Mouse (Mus musculus) thymus, postnatal 25 days (tissue): ENCODE data around the gene Mylip.

Experiments used
- DNase-seq: peaks from one replicate; pipeline ENCODE4 v3.0.0; 2022

The Mylip gene

DNA sequence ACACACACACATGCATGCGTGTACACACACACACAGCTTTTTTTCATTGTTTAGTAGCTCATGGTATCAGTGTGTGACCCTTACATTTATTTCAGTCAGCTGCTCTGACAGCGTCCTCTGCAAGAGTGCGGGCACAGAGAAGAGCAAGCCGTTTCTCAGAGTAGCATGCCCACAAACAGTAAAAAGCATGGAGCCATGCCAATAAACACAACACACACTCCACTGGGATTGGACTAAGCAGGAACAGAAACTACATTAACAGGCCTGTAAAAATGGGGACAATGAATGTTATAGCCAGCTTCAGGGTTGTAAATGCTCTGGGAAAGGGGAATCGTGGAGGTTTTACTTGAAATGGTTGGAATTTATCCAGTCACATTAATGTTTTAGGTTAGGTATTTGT lies 50.7 kb downstream of the Mylip start:
- DNase-seq: no peak

DNA sequence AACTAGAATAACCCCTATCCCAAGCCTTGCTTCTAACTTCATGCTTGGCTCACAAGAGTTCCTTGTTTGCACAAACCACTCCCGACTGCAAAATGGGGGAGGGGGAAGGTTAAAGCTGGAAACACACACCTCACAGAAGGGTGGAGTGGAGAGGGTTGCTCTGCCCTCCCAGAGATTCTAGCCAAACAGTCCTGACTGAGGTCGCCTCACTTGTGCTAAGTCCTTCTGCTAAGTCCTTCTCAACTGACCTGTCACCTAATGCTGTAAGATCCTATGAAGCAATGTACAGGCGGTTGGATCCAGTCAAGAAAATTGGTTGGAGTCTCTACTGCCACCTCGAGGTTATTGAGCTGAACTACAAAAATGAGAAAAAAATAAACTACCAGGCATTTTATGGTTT lies 52.9 kb downstream of the Mylip start:
- peak; percentile 6 for DNase-seq

DNA sequence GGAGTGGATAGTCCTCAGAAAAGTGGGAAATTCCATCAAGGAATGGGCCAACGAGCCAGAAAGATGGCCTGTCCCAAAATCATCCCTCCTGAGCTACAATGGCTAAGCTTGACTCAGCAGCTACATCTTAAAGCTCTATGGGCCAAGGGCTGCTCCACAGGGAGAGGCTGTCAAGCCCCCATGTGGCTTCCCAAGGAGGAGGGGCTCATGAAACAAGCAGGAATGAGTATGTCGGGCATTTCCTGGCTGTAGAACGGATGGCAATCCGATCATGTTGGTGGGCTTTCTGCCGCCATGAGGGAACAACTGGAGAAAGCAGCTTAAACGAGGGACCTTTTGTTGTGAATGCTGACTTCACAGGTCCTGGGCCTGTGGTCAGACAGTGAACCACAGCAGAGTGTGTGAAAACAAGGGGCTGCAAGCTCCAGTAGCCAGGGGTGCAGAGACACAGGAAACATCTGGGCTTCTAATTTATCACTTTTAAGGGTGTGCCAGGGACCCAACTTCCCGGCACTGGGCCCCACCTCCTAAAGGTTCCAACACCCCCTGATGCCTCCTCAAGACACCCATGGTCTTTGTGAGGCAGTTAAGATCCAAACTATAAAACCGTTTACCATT lies 53.5 kb downstream of the Mylip start:
- peak; percentile 24 for DNase-seq

DNA sequence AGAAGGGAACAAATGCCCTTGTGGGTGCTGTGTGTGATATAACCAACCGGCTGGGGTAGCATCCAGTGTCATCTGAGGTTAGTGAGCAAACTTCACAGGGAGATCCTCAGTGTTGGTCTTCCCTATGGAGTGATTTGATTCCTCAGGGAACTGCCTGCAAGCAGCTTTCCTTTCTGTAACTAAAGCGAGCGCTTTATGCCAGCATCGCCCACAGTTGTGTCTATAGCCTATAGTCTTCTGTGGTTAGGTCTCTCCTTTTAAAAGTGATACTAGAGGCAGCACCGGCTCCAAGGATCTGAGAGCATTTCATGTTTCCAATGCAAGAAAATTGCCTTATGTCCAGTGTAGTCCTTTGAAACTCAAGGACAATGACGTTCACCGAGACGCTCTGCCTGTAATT lies 54.7 kb downstream of the Mylip start:
- DNase-seq: no peak

DNA sequence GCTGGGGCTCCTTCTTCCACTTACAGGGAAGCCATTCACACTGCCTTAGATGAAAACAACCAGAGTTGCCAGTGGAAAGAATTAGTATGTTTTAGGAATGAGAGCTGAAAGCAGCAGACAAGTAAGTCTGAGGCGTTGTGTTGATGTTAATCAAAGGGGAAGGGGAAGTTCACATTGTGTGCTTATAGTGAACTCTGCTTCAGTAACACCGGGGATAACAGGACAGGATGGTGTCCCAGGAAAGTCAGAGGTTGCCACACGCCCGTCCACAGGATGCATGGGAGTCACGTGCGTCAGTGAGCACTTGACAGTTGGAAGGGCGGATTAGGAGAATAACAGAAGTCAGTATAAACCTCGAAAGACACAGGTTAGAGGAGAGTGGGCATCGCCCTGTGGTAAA lies 55.1 kb downstream of the Mylip start:
- DNase-seq: no peak

DNA sequence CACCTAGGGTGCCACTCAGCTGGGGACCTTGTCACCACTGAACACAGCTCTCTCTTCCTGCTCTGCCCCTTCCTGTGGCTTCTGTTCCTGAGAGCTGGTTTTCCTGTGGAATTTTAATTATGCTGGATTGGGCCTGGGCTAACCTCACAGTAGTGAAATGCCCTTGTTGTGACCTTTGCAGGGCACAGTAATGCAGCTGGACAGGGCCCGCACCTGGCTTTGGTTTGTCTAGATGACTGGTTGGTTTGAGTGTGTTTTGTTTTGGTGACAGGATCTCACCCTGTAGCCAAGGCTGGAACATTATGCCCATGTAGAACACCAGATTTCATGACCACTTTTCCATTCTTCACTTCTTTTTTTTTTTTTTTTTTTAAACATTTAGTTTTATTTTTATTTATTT lies 57.1 kb downstream of the Mylip start:
- no peak for DNase-seq

DNA sequence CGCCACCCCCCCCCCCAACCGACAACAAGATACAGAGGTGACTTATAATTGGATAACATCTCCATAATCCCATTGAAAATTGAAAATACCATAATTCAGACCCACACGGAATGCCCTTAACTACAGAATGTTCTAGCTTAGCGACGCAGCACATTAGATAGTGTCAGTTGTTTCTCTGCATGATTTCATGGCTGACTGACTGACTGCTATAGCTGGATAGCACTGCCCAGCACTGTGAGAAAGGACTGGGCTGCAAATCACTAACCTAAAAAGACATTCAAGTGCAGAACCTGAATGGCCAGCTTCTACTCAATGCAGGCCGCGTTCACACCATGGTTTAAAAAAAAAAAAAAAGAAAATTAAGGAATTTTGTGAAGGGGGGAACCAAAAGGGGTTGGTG lies 62.9 kb downstream of the Mylip start:
- no peak for DNase-seq

DNA sequence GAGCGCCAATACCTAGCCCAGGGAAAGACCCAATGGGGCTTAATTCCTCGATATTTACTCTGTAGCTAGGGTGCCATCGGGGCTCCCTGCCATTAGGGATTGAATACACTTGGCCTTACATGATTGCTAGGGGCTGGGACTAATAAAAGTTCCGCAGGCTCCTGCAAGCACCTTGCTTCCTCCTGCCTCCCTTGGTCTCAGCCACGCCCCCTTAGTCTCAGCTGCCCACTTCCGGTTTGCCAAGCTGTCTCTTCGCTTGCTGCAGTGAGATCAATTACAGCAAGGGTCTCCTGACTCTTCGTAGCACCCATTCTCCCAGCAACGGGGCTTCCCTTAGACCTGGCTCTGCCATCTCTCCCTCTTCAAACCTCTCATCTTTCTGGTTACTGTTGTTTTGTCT lies 63.5 kb downstream of the Mylip start:
- DNase-seq: peak; percentile 26

DNA sequence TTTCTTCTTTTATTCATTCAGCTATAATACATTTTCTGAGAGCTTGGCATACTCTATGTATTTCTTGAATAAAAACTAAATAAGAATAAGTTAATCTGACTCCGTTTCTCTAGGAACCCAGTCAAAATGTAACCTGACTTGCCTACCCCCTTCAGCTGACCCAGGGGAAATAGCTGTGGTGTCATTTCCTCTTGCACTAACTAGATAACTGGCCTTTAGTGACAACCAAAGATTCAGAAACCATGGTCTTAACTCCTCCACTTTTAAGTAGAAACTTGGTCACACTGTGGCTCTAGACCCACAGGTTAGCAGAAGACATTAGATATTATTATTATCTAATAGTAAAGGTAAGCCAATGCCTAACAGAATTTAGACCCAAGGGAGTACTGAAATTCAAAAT lies 64.5 kb downstream of the Mylip start:
- DNase-seq: no peak

DNA sequence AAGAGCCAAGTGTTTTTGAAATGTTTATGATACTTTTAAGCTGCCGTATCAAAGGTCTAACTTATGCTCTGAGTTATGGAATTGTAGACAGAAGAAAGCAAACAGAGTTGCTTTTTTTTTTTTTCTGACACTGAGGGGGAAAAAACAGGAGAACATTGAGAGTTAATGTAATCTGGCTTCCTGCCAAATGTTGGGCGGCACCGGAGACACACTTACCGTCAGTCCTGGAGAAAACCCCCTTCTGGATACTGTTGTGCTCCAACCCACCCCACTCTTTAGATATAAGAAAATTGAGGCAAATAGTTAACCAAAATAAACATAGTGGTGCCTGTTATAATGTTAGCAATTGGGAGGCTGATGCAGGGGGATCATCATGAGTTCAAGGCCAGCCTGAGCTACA lies 65.1 kb downstream of the Mylip start:
- DNase-seq: no peak

DNA sequence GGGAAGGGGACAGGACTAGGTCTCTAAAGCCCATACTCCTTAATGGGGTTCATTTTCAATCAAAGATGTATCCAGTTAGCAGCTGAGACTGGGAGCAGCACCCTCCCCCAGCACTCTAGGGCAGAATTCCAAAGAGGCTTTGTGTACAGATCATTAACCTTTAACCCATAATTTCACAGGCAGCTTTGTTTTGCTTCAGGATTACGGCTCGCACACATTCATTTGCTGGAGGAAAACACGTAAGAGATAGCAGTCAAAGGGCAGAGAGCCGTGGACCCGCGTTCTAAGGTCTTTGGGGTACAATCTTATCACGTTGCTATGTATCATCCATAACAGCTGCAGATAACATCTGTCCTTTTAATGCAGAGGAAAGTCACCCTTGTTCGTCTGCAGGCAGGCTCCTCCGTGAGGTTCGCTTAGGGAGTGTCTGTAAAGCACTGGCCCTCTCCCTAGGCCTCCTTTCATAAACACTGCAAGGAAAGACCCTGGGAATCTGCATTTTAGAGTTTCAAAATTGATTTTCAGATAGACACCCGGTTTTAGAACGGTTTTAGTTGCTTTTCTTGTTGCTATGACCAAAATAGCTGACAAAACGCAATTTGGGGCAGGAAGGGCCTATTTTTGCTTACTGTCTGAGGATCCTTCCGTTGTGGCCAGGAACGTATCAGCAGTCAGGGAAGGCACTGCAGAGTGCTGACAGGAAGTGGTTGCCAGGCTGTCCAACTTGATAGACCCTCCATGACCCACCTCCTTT lies 65.7 kb downstream of the Mylip start:
- peak; percentile 42 for DNase-seq

DNA sequence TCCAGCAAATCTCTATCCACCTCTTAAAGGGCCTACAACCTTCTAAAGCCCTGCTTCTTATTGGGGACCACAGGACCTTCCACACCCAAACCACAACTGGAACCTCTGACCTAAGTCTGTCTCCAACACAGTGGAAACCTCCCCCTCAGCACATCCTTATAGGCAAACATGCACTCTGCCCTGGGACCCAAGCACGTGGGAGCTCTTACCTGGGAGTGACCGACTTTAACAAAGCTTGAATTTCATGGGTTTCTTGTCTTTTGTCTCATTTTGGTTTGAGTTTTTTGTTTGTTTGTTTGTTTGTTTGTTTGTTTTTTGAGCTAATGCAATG lies 66.3 kb downstream of the Mylip start:
- no peak for DNase-seq

DNA sequence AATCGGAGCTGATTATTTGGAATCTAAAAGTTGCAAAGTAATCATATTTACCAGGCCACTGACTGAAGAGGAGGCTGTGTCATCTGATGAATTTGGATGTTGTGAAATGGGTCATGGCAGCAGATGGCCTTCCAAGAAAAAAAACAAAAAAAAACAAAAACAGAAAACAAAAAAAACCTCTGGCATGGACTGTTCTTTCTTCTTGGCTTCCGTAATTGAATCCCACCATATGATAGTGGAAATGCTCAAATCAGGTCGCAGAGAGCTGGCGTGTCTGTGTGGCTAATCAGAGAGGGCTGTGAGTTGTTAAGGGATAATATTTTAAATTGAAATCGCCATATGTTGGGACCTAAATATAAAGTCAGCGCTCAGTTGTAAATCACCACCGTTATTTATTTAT lies 67.9 kb downstream of the Mylip start:
- no peak for DNase-seq

DNA sequence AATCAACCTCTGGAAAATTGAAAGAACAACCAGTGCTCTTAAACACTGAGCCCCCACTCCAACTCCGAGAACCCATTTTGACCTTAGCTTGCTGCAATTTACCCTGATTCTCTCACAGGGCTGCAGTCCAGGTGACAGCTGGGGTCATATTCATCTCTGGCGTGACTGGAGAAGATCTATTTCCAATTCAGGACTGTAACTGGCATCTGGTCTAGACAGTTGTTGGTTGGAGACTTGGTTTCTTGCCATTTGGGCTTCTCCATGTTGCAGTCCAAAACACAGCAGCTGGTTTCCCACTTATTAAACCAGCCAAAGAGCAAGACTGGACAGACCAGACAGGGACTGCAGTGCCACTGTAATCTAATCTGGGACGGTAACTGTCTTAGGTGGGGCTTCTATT lies 70.6 kb downstream of the Mylip start:
- DNase-seq: no peak

DNA sequence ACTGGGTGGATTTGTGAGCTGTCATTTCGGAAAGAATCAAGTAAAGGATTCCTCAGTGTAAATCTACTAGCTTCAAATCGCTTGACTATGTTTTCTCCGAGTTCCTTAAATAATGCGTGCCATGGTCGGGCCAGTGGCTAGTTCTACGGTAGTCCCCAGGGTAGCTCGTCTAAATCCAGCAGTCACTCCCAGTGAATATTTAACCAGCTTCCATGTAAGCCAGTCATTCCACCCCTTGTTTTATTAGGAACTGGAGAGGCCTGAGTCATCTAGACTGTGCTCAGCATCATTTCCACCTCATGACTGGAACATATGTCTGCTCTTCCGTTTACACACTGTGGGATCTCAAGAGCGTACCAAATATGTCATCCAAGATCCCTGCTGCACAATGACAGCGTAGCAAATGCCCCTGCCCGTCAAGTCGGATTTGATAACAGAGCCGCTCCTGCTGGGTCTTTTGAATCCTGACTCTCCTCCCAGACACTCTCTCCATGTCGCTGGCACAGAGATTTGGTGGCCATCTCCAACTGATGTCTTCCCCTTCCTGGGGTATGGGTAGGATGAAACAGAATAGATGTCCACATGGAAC lies 71.9 kb downstream of the Mylip start:
- DNase-seq: no peak
